Mouse (Mus musculus): ENCODE measurements around the gene Iqca.

- TF ChIP-seq CTCF (conservative IDR thresholded peaks at IDR 0.05; ENCODE audit: low read length) (no peak), NANOG (IDR thresholded peaks at IDR 0.05; ENCODE audit: borderline replicate concordance, low read length) (no peak)
Measured at GRCm38 (mm10) chr1:90162379-90162857, 9.2 kb upstream of the Iqca start.
